ENCODE assay signal across 9 mouse cellular contexts in the genomic region with DNA sequence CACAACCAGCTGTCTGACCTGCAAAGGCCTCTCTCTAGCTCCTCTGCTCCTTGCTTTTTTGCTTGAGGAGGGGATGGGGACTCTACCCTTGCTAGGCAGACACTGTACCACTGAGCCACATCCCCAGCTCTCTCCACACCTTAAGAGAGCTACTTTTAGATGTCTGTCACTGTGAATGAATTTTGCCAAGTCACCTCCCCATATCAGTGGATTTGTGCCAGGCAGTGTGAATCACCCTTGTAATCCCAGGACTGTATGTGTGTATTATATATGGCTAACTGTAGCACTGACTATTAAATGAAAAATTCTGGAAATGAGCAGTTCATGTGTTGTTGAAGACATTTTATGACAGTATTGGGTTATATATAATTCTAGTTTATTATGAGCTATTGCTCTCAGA. TPM values are rescaled to one million over a fixed set of nuclear protein-coding genes. Genes with fewer than 3 reads are reported as not detected.
DNase-seq lines count a peak whose midpoint lies in the region; ATAC-seq and TF ChIP-seq lines count a peak whose summit lies in the region.
"Had no signal": no experiment of that assay in that cellular context is flagged by ENCODE, and none has a peak within 500 bp of the region (broad histone marks: within the 10 kb centered on the region; RNA-seq: fewer than 3 reads in every experiment).

No protein-coding gene starts in this region.

- TF ChIP-seq CTCF in midbrain, postnatal 0 days (IDR thresholded peaks at IDR 0.05) = no peak
- TF ChIP-seq CTCF in stomach, postnatal 0 days (IDR thresholded peaks at IDR 0.05; ENCODE audit: low read depth) = no peak

- DNase-seq in heart, postnatal 4 days = no peak
- DNase-seq in midbrain, postnatal 0 days (ENCODE audit: low spot score) = no peak
- no peak for DNase-seq in midbrain, embryonic 11.5 days (ENCODE audit: low spot score, missing footprints)
- no peak for DNase-seq in stomach, postnatal 0 days (ENCODE audit: low spot score)
- no peak for DNase-seq in layer of hippocampus, adult 9-11 months

- ATAC-seq in heart, embryonic 16.5 days (replicated peaks; ENCODE audit: extremely low read depth, insufficient read depth, low FRiP score) = no peak
- ATAC-seq in midbrain, postnatal 0 days (ENCODE audit: low FRiP score) = no peak
- no peak for ATAC-seq in midbrain, embryonic 11.5 days (ENCODE audit: low FRiP score)
- ATAC-seq in erythroid progenitor cell, adult 5-6 weeks (replicated peaks; ENCODE audit: low FRiP score, poor library complexity, severe bottlenecking) = peak; percentile 49
- ATAC-seq in stomach, postnatal 0 days (ENCODE audit: low FRiP score, low TSS enrichment) = 0 out of 2 replicates have a peak, but pooled peaks have one; percentile 24
- ATAC-seq: Patski had no signal

- H3K27ac ChIP-seq in heart, embryonic 16.5 days (ENCODE audit: low read length) = peak overlapping the region; percentile 26; the same call in 1 of the 2 replicates
- H3K27ac ChIP-seq in midbrain, postnatal 0 days (ENCODE audit: low read depth, low read length) = no peak overlapping the region
- no peak overlapping the region for H3K27ac ChIP-seq in midbrain, embryonic 11.5 days (ENCODE audit: low read depth, low read length)
- peak overlapping the region; percentile 56 for H3K27ac ChIP-seq in stomach, postnatal 0 days (replicated peaks)
- H3K27ac ChIP-seq: hindbrain, embryonic 14.5 days had no signal

- H3K4me2 ChIP-seq in heart, embryonic 16.5 days (ENCODE audit: low read depth, low read length) = no peak overlapping the region
- H3K4me2 ChIP-seq in midbrain, postnatal 0 days (ENCODE audit: low read depth, low read length, poor library complexity, severe bottlenecking) = no peak overlapping the region; the same call in 1 of the 2 replicates
- no peak overlapping the region for H3K4me2 ChIP-seq in midbrain, embryonic 11.5 days
- no peak overlapping the region for H3K4me2 ChIP-seq in stomach, postnatal 0 days (replicated peaks; ENCODE audit: low read depth)
- H3K4me2 ChIP-seq: hindbrain, embryonic 14.5 days had no signal

- H3K9me3 ChIP-seq in heart, embryonic 16.5 days (replicated peaks; ENCODE audit: control insufficient read depth, low read length) = no peaks in the 10 kb centered on the region
- no peaks in the 10 kb centered on the region for H3K9me3 ChIP-seq in midbrain, postnatal 0 days (ENCODE audit: low read length)
- no peaks in the 10 kb centered on the region for H3K9me3 ChIP-seq in midbrain, embryonic 11.5 days (ENCODE audit: control insufficient read depth, low read length)
- no peaks in the 10 kb centered on the region for H3K9me3 ChIP-seq in stomach, postnatal 0 days (ENCODE audit: control insufficient read depth, low read length)

- H3K4me3 ChIP-seq in heart, embryonic 16.5 days (ENCODE audit: low read length) = no peak overlapping the region
- H3K4me3 ChIP-seq in midbrain, postnatal 0 days (ENCODE audit: low read depth, low read length) = no peak overlapping the region
- no peak overlapping the region for H3K4me3 ChIP-seq in midbrain, embryonic 11.5 days (ENCODE audit: low read depth, low read length)
- H3K4me3 ChIP-seq in stomach, postnatal 0 days (ENCODE audit: low read depth, low read length) = no peak overlapping the region

- no peaks in the 10 kb centered on the region for H3K27me3 ChIP-seq in heart, embryonic 16.5 days (ENCODE audit: control insufficient read depth, insufficient read depth, low read length)
- H3K27me3 ChIP-seq in midbrain, postnatal 0 days (ENCODE audit: insufficient read depth, low read length) = no peaks in the 10 kb centered on the region
- no peaks in the 10 kb centered on the region for H3K27me3 ChIP-seq in midbrain, embryonic 11.5 days (ENCODE audit: control insufficient read depth, insufficient read depth, low read length)
- no peaks in the 10 kb centered on the region for H3K27me3 ChIP-seq in stomach, postnatal 0 days (ENCODE audit: control insufficient read depth, insufficient read depth, low read length)
- H3K27me3 ChIP-seq: Patski had no signal

- H3K36me3 ChIP-seq in heart, embryonic 16.5 days (ENCODE audit: control insufficient read depth, insufficient read depth) = 0 out of 2 replicates have a peak, but pooled peaks cover 4% of the 10 kb centered on the region
- no peaks in the 10 kb centered on the region; the same call in 1 of the 2 replicates for H3K36me3 ChIP-seq in midbrain, postnatal 0 days (ENCODE audit: insufficient read depth, low read length)
- H3K36me3 ChIP-seq in midbrain, embryonic 11.5 days (ENCODE audit: control insufficient read depth, insufficient read depth, low read length) = no peaks in the 10 kb centered on the region; the same call in 1 of the 2 replicates
- no peaks in the 10 kb centered on the region for H3K36me3 ChIP-seq in stomach, postnatal 0 days (ENCODE audit: control insufficient read depth, insufficient read depth, low read length)

- TF ChIP-seq EP300 in stomach, postnatal 0 days (optimal IDR thresholded peaks at IDR 0.05) = no peak

- H3K4me1 ChIP-seq in heart, embryonic 16.5 days (ENCODE audit: control insufficient read depth, insufficient read depth, low read length) = peaks cover 43% of the 10 kb centered on the region
- peaks cover 16% of the 10 kb centered on the region for H3K4me1 ChIP-seq in midbrain, postnatal 0 days (ENCODE audit: insufficient read depth, low read length)
- H3K4me1 ChIP-seq in midbrain, embryonic 11.5 days (ENCODE audit: control insufficient read depth, insufficient read depth, low read length) = peaks cover 18% of the 10 kb centered on the region
- H3K4me1 ChIP-seq in stomach, postnatal 0 days (replicated peaks; ENCODE audit: control insufficient read depth, insufficient read depth) = peaks cover 12% of the 10 kb centered on the region

- H3K9ac ChIP-seq in heart, embryonic 16.5 days (ENCODE audit: low read length) = no peak overlapping the region
- H3K9ac ChIP-seq in midbrain, postnatal 0 days (replicated peaks; ENCODE audit: low read length, poor library complexity, severe bottlenecking) = 0 out of 2 replicates have a peak overlapping the region, but pooled peaks have one; percentile 5
- no peak overlapping the region for H3K9ac ChIP-seq in midbrain, embryonic 11.5 days (ENCODE audit: low read length)
- no peak overlapping the region for H3K9ac ChIP-seq in stomach, postnatal 0 days (ENCODE audit: low read length)
- H3K9ac ChIP-seq: hindbrain, embryonic 14.5 days had no signal

RNA-seq across cellular contexts. Expression of gene Slc6a6, which starts 5.4 kb away (rescaled TPM):
- 59.1 and 74.8 TPM in 2 replicates for polyA plus RNA-seq in heart, embryonic 16.5 days (2015; fragmentation: Nextera tagmentation; extraction: Ambion mirVana)
- 100 to 1,000 TPM; 142 to 158 TPM for total RNA-seq in heart, postnatal 4 days (2021)
- 105 and 147 TPM in 2 replicates for total RNA-seq in midbrain, postnatal 0 days (2014; rRNA removed)
- 123 and 146 TPM in 2 replicates for polyA plus RNA-seq in midbrain, postnatal 0 days (2015; fragmentation: Nextera tagmentation; extraction: Ambion mirVana)
- 43.6 and 45.6 TPM in 2 replicates for polyA plus RNA-seq in midbrain, embryonic 11.5 days (2014; fragmentation: Nextera tagmentation; extraction: Ambion mirVana)
- 25.6 and 25.9 TPM in 2 replicates for total RNA-seq in erythroid progenitor cell, adult 5-6 weeks (2015; ENCODE audit: low replicate concordance)
- total RNA-seq in erythroid progenitor cell, adult 5-6 weeks (2017; ENCODE audit: low replicate concordance) = 9.8 and 10.9 TPM in 2 replicates
- 55.3 and 66.5 TPM in 2 replicates for polyA plus RNA-seq in stomach, postnatal 0 days (2015; fragmentation: Nextera tagmentation; extraction: Ambion mirVana)

Comparison
In these comparisons a context has a peak if more than half of its experiments do, and no peak if none do; other contexts are left out.
1. ATAC-seq: peak in erythroid progenitor cell, adult 5-6 weeks (single experiment) and stomach, postnatal 0 days (single experiment); none in heart, embryonic 16.5 days (single experiment), midbrain, postnatal 0 days (single experiment) and midbrain, embryonic 11.5 days (single experiment).
2. H3K27ac ChIP-seq: peak in heart, embryonic 16.5 days (single experiment) and stomach, postnatal 0 days (single experiment); none in midbrain, postnatal 0 days (single experiment) and midbrain, embryonic 11.5 days (single experiment).